Mouse (Mus musculus): ENCODE measurements around the gene Slc39a11. TPM values are rescaled to one million over a fixed set of nuclear protein-coding genes. Genes with fewer than 3 reads are reported as not detected.
A peak's percentile ranks its signal among the peaks of the same experiment; 100 is the strongest.

The Slc39a11 gene
- 29.8 and 31.2 TPM in 2 replicates for polyA plus RNA-seq (2015; fragmentation: Nextera tagmentation; extraction: Ambion mirVana)

DNA sequence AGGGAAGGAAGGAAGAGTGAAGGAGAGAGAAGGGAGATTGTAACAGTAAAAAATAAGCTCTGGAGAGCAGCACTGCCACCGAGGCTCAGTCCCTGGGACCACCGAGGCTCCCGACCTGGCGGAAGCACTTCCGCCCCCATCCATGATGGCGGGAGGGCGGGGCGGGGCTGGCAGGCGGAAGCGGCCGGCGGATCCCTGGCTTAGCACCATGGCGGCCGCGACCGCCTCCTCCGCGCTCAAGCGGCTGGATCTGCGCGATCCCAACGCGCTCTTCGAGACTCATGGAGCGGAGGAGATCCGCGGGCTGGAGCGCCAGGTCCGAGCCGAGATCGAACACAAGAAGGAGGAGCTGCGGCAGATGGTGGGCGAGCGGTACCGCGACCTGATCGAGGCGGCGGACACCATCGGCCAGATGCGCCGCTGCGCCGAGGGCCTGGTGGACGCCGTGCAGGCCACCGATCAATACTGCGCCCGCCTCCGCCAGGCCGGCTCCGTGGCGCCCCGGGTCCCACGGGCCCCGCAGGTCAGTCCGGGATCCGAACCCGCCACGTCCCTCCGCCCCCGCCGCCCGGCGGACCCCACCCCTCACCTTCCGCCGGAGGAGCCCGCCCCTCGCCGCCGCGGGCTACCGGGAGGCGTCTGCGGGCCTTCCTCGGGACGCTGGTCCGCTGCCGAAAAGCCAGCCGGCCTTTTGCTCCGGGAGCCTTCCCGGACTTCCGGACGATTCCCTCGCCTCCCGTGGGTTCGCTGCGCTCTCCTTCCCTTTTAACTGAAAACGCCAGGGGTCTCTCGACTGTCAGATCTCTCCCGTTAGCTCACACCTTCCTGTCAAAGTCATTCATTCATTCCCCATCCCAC is at the start of gene Slc39a11:
TSS of gene Slc39a11 (minus strand) at position 727 of the 858 bp plus-strand sequence.
- Histone ChIP-seq H3K36me3 (peaks cover 31% of the 10 kb centered on the region), H3K9ac (replicated peaks) (peak within 1 kb of the TSS; percentile 91), H3K27ac (peak within 1 kb of the TSS; percentile 92), H3K9me3 (no peaks in the 10 kb centered on the region), H3K4me2 (replicated peaks) (peak within 1 kb of the TSS; percentile 66), H3K4me1 (replicated peaks) (peaks cover 29% of the 10 kb centered on the region), H3K27me3 (0 out of 2 replicates have a peak, but pooled peaks cover 13% of the 10 kb centered on the region), H3K4me3 (replicated peaks) (peak within 1 kb of the TSS; percentile 80)
- peak; percentile 89 for ATAC-seq
- under 1% methylated on average over 86 of the region's 91 CpGs for WGBS

- ATAC-seq, result no peak
- no peak overlapping the region for H3K4me3 ChIP-seq (replicated peaks)
- H3K9ac ChIP-seq (replicated peaks), result no peak overlapping the region
- no peak overlapping the region for H3K27ac ChIP-seq
- H3K36me3 ChIP-seq, result peaks cover 48% of the 10 kb centered on the region
- H3K4me2 ChIP-seq (replicated peaks), result no peak overlapping the region
- no peaks in the 10 kb centered on the region for H3K27me3 ChIP-seq
- no peaks in the 10 kb centered on the region for H3K9me3 ChIP-seq
- peaks cover 9% of the 10 kb centered on the region for H3K4me1 ChIP-seq (replicated peaks)
- 90% methylated on average over 7 of the region's 7 CpGs for WGBS
Measured at GRCm38 (mm10) chr11:113699643-113700042, 49.8 kb upstream of the Slc39a11 start.

DNA sequence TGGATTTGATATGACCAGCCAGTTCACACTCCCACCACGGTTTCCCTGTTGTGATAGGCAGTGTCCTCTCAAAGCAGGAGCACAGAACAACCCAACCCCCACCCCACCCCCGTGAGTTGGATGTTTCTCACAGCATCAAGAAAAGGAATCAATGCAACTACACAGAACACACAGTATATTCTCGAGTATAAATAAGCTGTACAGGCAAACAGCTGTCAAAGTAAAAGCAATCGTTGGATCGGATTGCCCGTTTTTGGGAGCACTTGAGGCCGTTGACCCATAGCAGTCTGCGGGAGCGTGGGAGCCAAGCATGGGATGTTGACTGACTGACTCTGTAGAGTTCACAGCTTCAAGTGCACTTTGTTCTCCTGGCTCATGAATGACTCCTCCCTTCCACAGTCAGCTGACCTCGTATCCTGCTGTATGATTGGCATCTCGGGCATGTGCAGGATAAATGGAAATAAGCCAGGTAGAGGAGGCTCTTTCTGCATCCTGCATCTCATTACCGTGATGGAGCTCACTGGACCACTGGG is 48.2 kb upstream of the Slc39a11 start:
- H3K36me3 ChIP-seq, result peaks cover 64% of the 10 kb centered on the region
- H3K9me3 ChIP-seq, result no peaks in the 10 kb centered on the region
- no peak overlapping the region for H3K4me2 ChIP-seq (replicated peaks)
- H3K9ac ChIP-seq (replicated peaks), result no peak overlapping the region
- no peaks in the 10 kb centered on the region for H3K27me3 ChIP-seq
- H3K27ac ChIP-seq, result no peak overlapping the region
- no peak overlapping the region for H3K4me3 ChIP-seq (replicated peaks)
- whole genome bisulfite sequencing, result 67% methylated on average over 12 of the region's 12 CpGs
- ATAC-seq, result no peak
- peaks cover 5% of the 10 kb centered on the region; the same call in 1 of the 2 replicates for H3K4me1 ChIP-seq (replicated peaks)

GRCm38 (mm10) chr11:113697571-113697970 is 47.7 kb upstream of the Slc39a11 start:
- H3K4me2 ChIP-seq (replicated peaks), result no peak overlapping the region
- peaks cover 69% of the 10 kb centered on the region for H3K36me3 ChIP-seq
- H3K4me3 ChIP-seq (replicated peaks), result no peak overlapping the region
- no peaks in the 10 kb centered on the region for H3K27me3 ChIP-seq
- H3K9ac ChIP-seq (replicated peaks), result no peak overlapping the region
- WGBS, result 22% methylated on average over 5 of the region's 5 CpGs
- H3K27ac ChIP-seq, result no peak overlapping the region
- H3K4me1 ChIP-seq (replicated peaks), result peaks cover 5% of the 10 kb centered on the region; the same call in 1 of the 2 replicates
- no peaks in the 10 kb centered on the region for H3K9me3 ChIP-seq
- no peak for ATAC-seq

GRCm38 (mm10) chr11:113691851-113692250 is 42.0 kb upstream of the Slc39a11 start:
- no peak overlapping the region for H3K9ac ChIP-seq (replicated peaks)
- H3K36me3 ChIP-seq, result peaks cover 90% of the 10 kb centered on the region
- WGBS, result 83% methylated on average over 3 of the region's 3 CpGs
- H3K4me3 ChIP-seq (replicated peaks), result no peak overlapping the region
- no peak for ATAC-seq
- peaks cover 7% of the 10 kb centered on the region for H3K4me1 ChIP-seq (replicated peaks)
- no peaks in the 10 kb centered on the region for H3K27me3 ChIP-seq
- no peaks in the 10 kb centered on the region for H3K9me3 ChIP-seq
- H3K4me2 ChIP-seq (replicated peaks), result no peak overlapping the region
- H3K27ac ChIP-seq, result no peak overlapping the region

GRCm38 (mm10) chr11:113691318-113691717 is 41.4 kb upstream of the Slc39a11 start:
- Histone ChIP-seq H3K9me3 (no peaks in the 10 kb centered on the region), H3K4me2 (replicated peaks) (no peak overlapping the region), H3K9ac (replicated peaks) (no peak overlapping the region), H3K27ac (no peak overlapping the region), H3K4me1 (replicated peaks) (peaks cover 13% of the 10 kb centered on the region), H3K27me3 (no peaks in the 10 kb centered on the region), H3K36me3 (peaks cover 85% of the 10 kb centered on the region), H3K4me3 (replicated peaks) (no peak overlapping the region)
- no peak for ATAC-seq
- WGBS, result 94% methylated on average over 5 of the region's 5 CpGs

GRCm38 (mm10) chr11:113690506-113690905 is 40.6 kb upstream of the Slc39a11 start:
- Histone ChIP-seq H3K36me3 (peaks cover 76% of the 10 kb centered on the region), H3K4me1 (replicated peaks) (peaks cover 20% of the 10 kb centered on the region), H3K9ac (replicated peaks) (no peak overlapping the region), H3K4me3 (replicated peaks) (no peak overlapping the region), H3K4me2 (replicated peaks) (no peak overlapping the region), H3K9me3 (no peaks in the 10 kb centered on the region), H3K27ac (no peak overlapping the region), H3K27me3 (no peaks in the 10 kb centered on the region)
- WGBS, result 94% methylated on average over 12 of the region's 12 CpGs
- ATAC-seq, result no peak

DNA sequence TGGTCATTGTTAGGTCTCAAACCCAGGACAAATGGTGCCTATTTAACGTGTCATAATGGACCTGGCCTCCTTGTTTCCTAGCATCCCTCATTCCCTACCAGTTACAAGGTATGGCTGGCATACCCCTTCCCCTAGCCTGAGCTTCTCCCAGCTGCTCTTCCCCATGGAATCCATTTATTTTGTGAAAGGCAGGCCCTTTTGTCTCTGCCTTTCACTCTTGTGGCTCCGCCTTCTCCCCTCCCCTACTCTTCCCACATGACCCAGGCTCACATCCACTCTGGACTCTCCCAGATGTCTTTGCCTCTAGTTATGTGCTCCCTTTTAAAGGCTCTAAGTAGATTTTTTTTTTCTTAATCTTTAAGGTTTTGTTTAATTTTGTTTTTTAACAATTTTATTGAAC is 37.2 kb upstream of the Slc39a11 start:
- WGBS, result 45% methylated on average over 2 of the region's 2 CpGs
- H3K4me3 ChIP-seq (replicated peaks), result no peak overlapping the region
- peaks cover 42% of the 10 kb centered on the region for H3K4me1 ChIP-seq (replicated peaks)
- no peak overlapping the region for H3K27ac ChIP-seq
- ATAC-seq, result no peak
- H3K4me2 ChIP-seq (replicated peaks), result peak overlapping the region; percentile 2
- H3K27me3 ChIP-seq, result no peaks in the 10 kb centered on the region
- H3K9me3 ChIP-seq, result no peaks in the 10 kb centered on the region
- H3K36me3 ChIP-seq, result peaks cover 42% of the 10 kb centered on the region
- H3K9ac ChIP-seq (replicated peaks), result peak overlapping the region; percentile 48

GRCm38 (mm10) chr11:113684707-113685426 is 35.0 kb upstream of the Slc39a11 start:
- peak overlapping the region; percentile 96 for H3K27ac ChIP-seq
- H3K9ac ChIP-seq (replicated peaks), result peak overlapping the region; percentile 80
- no peaks in the 10 kb centered on the region for H3K27me3 ChIP-seq
- 45% methylated on average over 25 of the region's 25 CpGs for WGBS
- ATAC-seq, result no peak
- H3K36me3 ChIP-seq, result peaks cover 24% of the 10 kb centered on the region
- H3K4me3 ChIP-seq (replicated peaks), result peak overlapping the region; percentile 85
- peak overlapping the region; percentile 83 for H3K4me2 ChIP-seq (replicated peaks)
- peaks cover 51% of the 10 kb centered on the region for H3K4me1 ChIP-seq (replicated peaks)
- H3K9me3 ChIP-seq, result no peaks in the 10 kb centered on the region

- Histone ChIP-seq H3K9me3 (no peaks in the 10 kb centered on the region), H3K27ac (peak within 1 kb of the TSS; percentile 96), H3K4me2 (replicated peaks) (peak within 1 kb of the TSS; percentile 94), H3K27me3 (no peaks in the 10 kb centered on the region), H3K9ac (replicated peaks) (peak within 1 kb of the TSS; percentile 86), H3K4me1 (replicated peaks) (peaks cover 51% of the 10 kb centered on the region), H3K36me3 (peaks cover 17% of the 10 kb centered on the region), H3K4me3 (replicated peaks) (peak within 1 kb of the TSS; percentile 85)
- under 1% methylated on average over 61 of the region's 73 CpGs for WGBS
- ATAC-seq, result peak; percentile 96
Measured at GRCm38 (mm10) chr11:113683957-113684706, 34.3 kb upstream of the Slc39a11 start, which contains the start of the genes Fam104a and D11Wsu47e. Fam104a (minus strand) TSS chr11:113684155. D11Wsu47e (plus strand) TSS chr11:113684412.

- H3K4me1 ChIP-seq (replicated peaks), result peaks cover 51% of the 10 kb centered on the region
- peak; percentile 85; the same call in 1 of the 2 replicates for ATAC-seq
Measured at GRCm38 (mm10) chr11:113683627-113683956, 33.7 kb upstream of the Slc39a11 start.

More at GRCm38 (mm10) chr11:113683627-113683956, 33.7 kb upstream of the Slc39a11 start:
- Histone ChIP-seq H3K4me2 (replicated peaks) (peak overlapping the region; percentile 94), H3K27ac (peak overlapping the region; percentile 96), H3K9ac (replicated peaks) (peak overlapping the region; percentile 86), H3K4me3 (replicated peaks) (peak overlapping the region; percentile 85), H3K27me3 (no peaks in the 10 kb centered on the region), H3K9me3 (no peaks in the 10 kb centered on the region), H3K36me3 (peaks cover 11% of the 10 kb centered on the region)
- WGBS, result 0% methylated on average over 25 of the region's 38 CpGs

Measured in midbrain, embryonic 13.5 days (tissue).